Mouse (Mus musculus) liver, embryonic 11.5 days (tissue): ENCODE measurements at regions not wholly inside any gene's neighbourhood (a gene's known extent, or its start where the extent isn't known, plus 50 kb on each side); places are given as distances from the start of the nearest gene placed in this dataset.

ENCODE experiments used
- ATAC-seq: fragments of 200-750 bp; cut with Nextera tagmentation; replicated peaks from 2 replicates; pipeline ENCODE4 v1.8.0; 2017; ENCODE audit warnings: moderate number of reproducible peaks, mild to moderate bottlenecking, moderate TSS enrichment, moderate library complexity; ENCODE audit not compliant: low FRiP score
- DNase-seq: peaks from one replicate; pipeline ENCODE4 v3.0.0-alpha.2; 2017; ENCODE audit warnings: low spot score
- H3K27ac ChIP-seq: fragments of 300-500 bp; sonication (generic); 2 replicates; pipeline ENCODE4 v1.5.1; 2014; ENCODE audit warnings: mild to moderate bottlenecking, low read depth, low read length, control low read depth
- H3K27me3 ChIP-seq: fragments of 300-500 bp; sonication (generic); replicated peaks from 2 replicates; pipeline ENCODE4 v1.6.1; 2014; ENCODE audit warnings: low read length, mixed read lengths; ENCODE audit not compliant: control insufficient read depth, insufficient read depth
- H3K36me3 ChIP-seq: fragments of 300-500 bp; sonication (generic); 2 replicates; pipeline ENCODE4 v1.6.1; 2014; ENCODE audit warnings: mild to moderate bottlenecking, low read length, moderate library complexity, mixed read lengths; ENCODE audit not compliant: control insufficient read depth, insufficient read depth
- H3K4me1 ChIP-seq: fragments of 300-500 bp; sonication (generic); replicated peaks from 2 replicates; pipeline ENCODE4 v1.6.1; 2014; ENCODE audit warnings: low read length, mixed read lengths; ENCODE audit not compliant: control insufficient read depth, insufficient read depth
- H3K4me2 ChIP-seq: fragments of 300-500 bp; sonication (generic); 2 replicates; pipeline ENCODE4 v1.6.1; 2014; ENCODE audit warnings: mild to moderate bottlenecking, control low read depth, moderate library complexity
- H3K4me3 ChIP-seq: fragments of 300-500 bp; sonication (generic); 2 replicates; pipeline ENCODE4 v1.5.1; 2014; ENCODE audit warnings: low read depth, low read length, control low read depth
- H3K9ac ChIP-seq: fragments of 300-500 bp; sonication (generic); 2 replicates; pipeline ENCODE4 v1.6.1; 2014; ENCODE audit warnings: low read depth, low read length, control low read depth
- H3K9me3 ChIP-seq: fragments of 300-500 bp; sonication (generic); 2 replicates; pipeline ENCODE4 v1.6.1; 2016; ENCODE audit warnings: low read length, inconsistent platforms, mixed read lengths; ENCODE audit not compliant: control insufficient read depth
- WGBS: fragments of 180-500 bp; shearing (Covaris S2); extraction: QIAGEN DNeasy Blood & Tissue Kit; methylation state at CpG from one replicate; pipeline ENCODE4 v1.1.7; 2014; 5-methylcytosine and 5-hydroxymethylcytosine counted together

DNA sequence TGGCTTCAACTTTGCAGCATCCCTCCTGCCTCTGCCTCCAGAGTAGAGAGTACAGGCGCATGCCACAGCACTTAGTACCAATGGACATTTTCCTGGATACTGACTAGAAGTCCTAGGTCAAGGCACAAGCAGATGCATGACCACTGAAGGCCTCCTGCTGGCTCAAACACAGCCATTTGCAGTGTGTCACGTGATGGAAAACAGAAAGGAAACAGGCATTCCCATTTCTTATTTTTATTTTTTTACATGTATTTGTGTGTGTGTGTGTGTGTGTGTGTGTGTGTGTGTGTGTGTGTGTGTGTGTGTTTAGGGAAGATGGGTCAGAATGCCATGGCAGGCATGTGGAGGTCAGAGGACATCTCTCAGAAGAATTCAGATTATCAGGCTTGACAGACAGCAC, 65.6 kb downstream of the Thap12 start:
- Histone ChIP-seq H3K27ac (no peak overlapping the region), H3K4me2 (no peak overlapping the region), H3K4me3 (no peak overlapping the region), H3K4me1 (peaks cover 6% of the 10 kb centered on the region; the same call in 1 of the 2 replicates), H3K36me3 (no peaks in the 10 kb centered on the region), H3K9me3 (no peaks in the 10 kb centered on the region), H3K9ac (no peak overlapping the region), H3K27me3 (no peaks in the 10 kb centered on the region; the same call in 1 of the 2 replicates)
- ATAC-seq (no peak), DNase-seq (no peak)
- 70% methylated on average over 2 of the region's 2 CpGs for WGBS

DNA sequence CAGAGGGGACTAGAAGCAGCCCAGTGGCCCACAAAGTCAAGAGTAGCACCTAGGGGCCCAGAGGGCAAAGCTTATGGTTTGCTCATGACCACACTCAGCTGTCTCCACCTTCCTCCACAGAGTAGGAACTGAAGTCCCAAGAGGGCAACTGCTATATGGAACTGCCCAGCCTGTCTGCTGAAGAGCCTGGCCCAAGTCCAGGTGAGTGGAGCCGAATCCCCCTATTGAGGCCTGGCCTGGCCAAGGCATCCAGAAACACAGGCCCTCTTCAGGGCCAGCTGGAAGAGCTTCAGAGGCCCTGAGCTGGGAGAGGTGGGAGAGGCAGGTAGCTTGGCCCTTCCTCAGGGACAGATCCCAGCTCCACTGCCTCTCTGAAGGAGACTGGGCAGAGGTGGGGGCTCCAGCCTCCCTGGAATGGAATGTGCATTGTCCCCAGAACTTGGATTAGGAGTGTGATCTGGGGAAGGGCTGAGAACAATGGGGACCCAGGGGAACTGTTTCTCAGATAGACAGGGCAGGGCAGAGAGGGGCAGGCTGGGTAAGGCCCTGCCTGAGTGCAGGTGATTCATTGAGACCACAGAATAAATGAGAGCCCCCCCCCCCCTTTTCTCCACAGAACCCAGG, 65.7 kb upstream of the Wnt11 start:
- ATAC-seq (no peak), DNase-seq (no peak)
- Histone ChIP-seq H3K9me3 (no peaks in the 10 kb centered on the region), H3K4me3 (no peak overlapping the region), H3K9ac (no peak overlapping the region), H3K4me1 (peaks cover 6% of the 10 kb centered on the region; the same call in 1 of the 2 replicates), H3K27ac (no peak overlapping the region), H3K4me2 (no peak overlapping the region), H3K27me3 (no peaks in the 10 kb centered on the region), H3K36me3 (no peaks in the 10 kb centered on the region)
- 85% methylated on average over 1 of the region's 1 CpGs for WGBS

DNA sequence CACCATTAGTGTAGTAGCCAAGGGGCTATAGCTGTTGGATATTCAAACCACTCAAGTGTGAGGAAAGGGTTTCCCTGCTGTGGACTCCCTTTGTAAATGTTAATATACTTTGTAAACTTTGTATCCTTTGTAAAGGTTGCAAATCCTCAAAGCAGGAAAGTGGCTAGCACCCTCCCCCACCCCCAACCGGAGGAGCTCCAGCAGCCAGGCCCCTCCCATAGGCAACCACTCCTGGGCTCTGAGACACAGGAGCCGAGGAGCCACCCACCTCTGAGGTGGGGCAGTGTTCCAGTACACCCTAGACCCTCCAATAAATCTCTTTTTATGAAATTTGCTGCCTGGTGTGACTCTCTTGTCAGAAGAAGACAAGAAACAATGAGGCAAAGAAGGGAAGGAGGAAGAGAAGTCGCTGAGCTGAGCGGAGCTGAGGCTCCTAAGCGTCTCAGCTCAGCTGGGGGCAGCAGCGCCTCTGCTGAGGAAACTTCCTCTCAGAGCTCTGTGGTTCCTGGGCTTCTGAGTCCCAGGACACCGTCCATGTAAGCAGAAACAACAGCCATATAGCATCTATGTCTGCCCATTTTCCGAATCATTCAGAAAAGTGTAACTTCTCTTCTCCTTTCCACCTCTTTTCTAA, 64.5 kb upstream of the Wnt11 start:
- H3K9me3 ChIP-seq = no peaks in the 10 kb centered on the region
- peak overlapping the region; percentile 42 for H3K4me2 ChIP-seq
- 0 out of 2 replicates have a peak overlapping the region, but pooled peaks have one; percentile 22 for H3K27ac ChIP-seq
- peak; percentile 46 for DNase-seq
- 0 out of 2 replicates have a peak overlapping the region, but pooled peaks have one; percentile 2 for H3K9ac ChIP-seq
- no peak for ATAC-seq
- H3K4me1 ChIP-seq = peaks cover 6% of the 10 kb centered on the region; the same call in 1 of the 2 replicates
- H3K4me3 ChIP-seq = no peak overlapping the region
- no peaks in the 10 kb centered on the region for H3K36me3 ChIP-seq
- 4% methylated on average over 8 of the region's 8 CpGs for WGBS
- H3K27me3 ChIP-seq = no peaks in the 10 kb centered on the region

DNA sequence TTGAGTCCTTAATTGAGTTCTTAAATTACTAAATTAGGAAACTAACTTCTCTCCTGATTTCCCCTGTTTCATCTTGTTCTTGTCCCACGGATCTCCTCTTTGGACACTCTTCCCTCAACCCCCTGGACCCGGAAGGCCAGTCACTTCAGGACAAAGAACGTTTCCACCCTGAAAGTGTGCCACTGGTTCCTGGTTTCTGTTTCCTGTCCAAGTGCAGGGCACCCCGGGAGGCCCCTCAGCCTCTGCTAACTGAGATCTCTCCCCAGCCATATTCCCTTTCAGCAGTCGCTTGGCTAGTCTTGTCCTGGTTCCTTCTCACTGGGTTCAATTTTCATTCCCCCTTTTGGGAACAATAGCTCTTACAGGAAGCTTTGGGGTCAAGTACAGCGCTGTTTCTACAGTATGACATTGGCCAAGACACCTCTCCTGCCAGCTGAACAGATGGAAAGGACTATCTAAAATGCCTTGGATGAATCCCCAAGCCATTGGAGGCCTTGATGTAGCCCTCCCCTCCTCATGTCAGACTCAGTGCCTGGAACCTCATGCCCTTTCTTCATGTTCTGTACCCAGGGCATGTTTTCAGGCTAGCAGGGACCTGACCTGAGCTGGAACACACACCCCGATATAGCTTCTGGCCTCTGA, 63.7 kb upstream of the Wnt11 start:
- H3K9ac ChIP-seq = no peak overlapping the region
- DNase-seq = no peak
- H3K4me2 ChIP-seq = peak overlapping the region; percentile 42
- no peak overlapping the region for H3K27ac ChIP-seq
- no peaks in the 10 kb centered on the region for H3K36me3 ChIP-seq
- no peak for ATAC-seq
- no peaks in the 10 kb centered on the region for H3K9me3 ChIP-seq
- peaks cover 6% of the 10 kb centered on the region; the same call in 1 of the 2 replicates for H3K4me1 ChIP-seq
- H3K4me3 ChIP-seq = no peak overlapping the region
- 40% methylated on average over 7 of the region's 7 CpGs for WGBS
- no peaks in the 10 kb centered on the region for H3K27me3 ChIP-seq

DNA sequence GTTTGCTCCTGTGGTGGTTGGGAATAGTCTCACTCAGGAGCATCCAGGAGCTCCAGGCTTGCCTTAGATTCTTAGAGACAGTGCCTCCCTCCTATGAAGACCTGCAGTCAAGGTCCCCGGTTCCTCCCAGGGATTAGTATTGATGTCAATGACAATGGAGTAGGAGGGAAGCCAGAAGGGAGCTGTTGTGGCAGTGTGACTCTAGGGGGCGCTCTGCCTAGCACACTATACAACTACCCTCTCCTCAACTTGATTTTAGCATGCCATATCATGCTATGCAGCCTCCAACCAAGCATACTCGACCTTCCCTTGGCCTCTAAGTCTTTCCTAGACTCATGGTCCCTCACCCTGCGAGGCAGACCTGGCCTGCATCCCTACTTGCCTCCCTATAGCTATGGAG, 60.3 kb upstream of the Wnt11 start:
- H3K9me3 ChIP-seq = no peaks in the 10 kb centered on the region
- 49% methylated on average over 4 of the region's 4 CpGs for WGBS
- H3K9ac ChIP-seq = no peak overlapping the region
- H3K36me3 ChIP-seq = no peaks in the 10 kb centered on the region
- DNase-seq (no peak), ATAC-seq (no peak)
- no peaks in the 10 kb centered on the region for H3K27me3 ChIP-seq
- H3K4me3 ChIP-seq = no peak overlapping the region
- H3K4me2 ChIP-seq = no peak overlapping the region
- H3K27ac ChIP-seq = no peak overlapping the region
- H3K4me1 ChIP-seq = peaks cover 9% of the 10 kb centered on the region; the same call in 1 of the 2 replicates

DNA sequence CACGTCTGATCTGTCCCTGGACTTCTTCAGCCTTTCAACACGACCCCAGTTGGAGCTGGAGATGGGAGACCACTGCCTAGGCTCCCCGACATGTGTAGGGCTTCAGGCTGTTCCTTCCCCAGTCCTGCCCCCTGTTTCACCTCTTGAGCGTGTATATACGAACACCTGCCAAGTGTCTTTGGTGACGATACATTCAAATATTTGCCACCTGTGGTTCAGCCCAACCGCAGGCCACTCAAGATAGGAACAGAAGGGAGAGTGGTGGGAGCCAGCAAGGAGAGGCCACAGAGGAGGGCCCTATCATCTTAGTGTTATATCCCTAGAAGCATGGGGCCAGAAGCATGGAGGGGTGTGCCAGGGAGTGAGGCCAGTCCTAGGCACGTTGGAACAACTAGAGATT, 59.9 kb upstream of the Wnt11 start:
- no peak overlapping the region for H3K9ac ChIP-seq
- DNase-seq = no peak
- no peaks in the 10 kb centered on the region for H3K36me3 ChIP-seq
- H3K9me3 ChIP-seq = no peaks in the 10 kb centered on the region
- no peak overlapping the region for H3K27ac ChIP-seq
- no peak overlapping the region for H3K4me3 ChIP-seq
- no peaks in the 10 kb centered on the region for H3K27me3 ChIP-seq
- no peak overlapping the region for H3K4me2 ChIP-seq
- 76% methylated on average over 8 of the region's 8 CpGs for WGBS
- peaks cover 9% of the 10 kb centered on the region; the same call in 1 of the 2 replicates for H3K4me1 ChIP-seq
- no peak for ATAC-seq

DNA sequence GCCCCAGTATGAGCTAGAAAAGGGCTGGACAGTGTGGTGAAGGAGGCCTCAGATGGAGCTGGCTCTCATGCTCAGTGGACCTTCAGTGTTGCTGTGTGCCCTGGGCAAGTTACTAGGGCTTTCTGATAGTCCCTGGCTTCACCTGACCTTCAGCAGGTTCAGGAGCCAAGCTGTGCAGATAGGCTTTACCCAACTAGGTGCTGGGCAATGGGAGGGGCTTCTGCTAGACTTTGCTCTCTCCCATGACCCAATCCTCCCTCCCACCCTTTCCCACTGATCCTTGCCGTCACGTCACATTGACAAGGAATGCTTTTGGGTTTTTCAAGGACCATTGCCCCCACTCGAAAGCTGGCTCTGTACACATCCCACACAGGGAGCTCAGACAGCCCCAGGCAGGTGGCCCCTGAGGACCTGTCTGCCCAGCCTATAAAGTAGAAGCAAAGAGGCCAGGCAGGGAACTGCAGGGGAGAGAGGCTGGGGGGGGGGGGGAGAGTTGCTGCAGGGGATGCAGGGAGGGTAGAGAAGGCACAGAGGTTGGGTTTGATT, 57.5 kb upstream of the Wnt11 start:
- H3K27ac ChIP-seq = no peak overlapping the region
- no peaks in the 10 kb centered on the region for H3K36me3 ChIP-seq
- 0 out of 2 replicates have a peak, but pooled peaks cover 2% of the 10 kb centered on the region for H3K4me1 ChIP-seq
- H3K27me3 ChIP-seq = no peaks in the 10 kb centered on the region
- H3K4me3 ChIP-seq = no peak overlapping the region
- WGBS = 65% methylated on average over 3 of the region's 3 CpGs
- ATAC-seq (no peak), DNase-seq (no peak)
- no peaks in the 10 kb centered on the region for H3K9me3 ChIP-seq
- H3K9ac ChIP-seq = no peak overlapping the region
- no peak overlapping the region for H3K4me2 ChIP-seq

DNA sequence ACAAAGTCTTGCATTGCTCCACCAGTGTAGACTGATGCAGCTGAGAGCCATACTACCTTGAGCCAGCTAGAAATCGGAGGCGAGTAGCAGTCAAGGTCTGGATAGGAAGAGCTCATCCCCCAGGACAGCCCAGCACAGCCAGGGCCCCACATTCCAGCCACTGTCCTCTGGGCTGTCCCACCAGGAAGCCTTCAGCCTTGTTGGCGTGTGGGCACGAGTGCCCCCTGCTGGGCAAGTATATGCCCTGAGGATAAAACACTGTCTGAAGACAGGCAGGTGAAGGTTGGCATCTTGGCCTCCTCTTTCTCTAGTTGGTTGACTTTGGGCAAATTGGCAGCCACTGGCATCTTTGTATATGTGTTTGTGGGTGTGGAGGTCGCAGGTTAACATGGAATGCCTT, 56.0 kb upstream of the Wnt11 start:
- Histone ChIP-seq H3K4me3 (no peak overlapping the region), H3K9ac (no peak overlapping the region), H3K4me2 (no peak overlapping the region), H3K27me3 (no peaks in the 10 kb centered on the region), H3K9me3 (no peaks in the 10 kb centered on the region), H3K4me1 (0 out of 2 replicates have a peak, but pooled peaks cover 2% of the 10 kb centered on the region), H3K27ac (no peak overlapping the region), H3K36me3 (no peaks in the 10 kb centered on the region)
- no peak; the same call in 1 of the 2 replicates for ATAC-seq
- peak; percentile 48 for DNase-seq
- WGBS = 14% methylated on average over 5 of the region's 5 CpGs
